Mouse (Mus musculus): ENCODE measurements around the gene Wnt3. TPM values are rescaled to one million over a fixed set of nuclear protein-coding genes. Genes with fewer than 3 reads are reported as not detected.

Gene Wnt3
- polyA plus RNA-seq (2016; fragmentation: Nextera tagmentation; extraction: Ambion mirVana): 6.9 and 7.8 TPM in 2 replicates

DNA sequence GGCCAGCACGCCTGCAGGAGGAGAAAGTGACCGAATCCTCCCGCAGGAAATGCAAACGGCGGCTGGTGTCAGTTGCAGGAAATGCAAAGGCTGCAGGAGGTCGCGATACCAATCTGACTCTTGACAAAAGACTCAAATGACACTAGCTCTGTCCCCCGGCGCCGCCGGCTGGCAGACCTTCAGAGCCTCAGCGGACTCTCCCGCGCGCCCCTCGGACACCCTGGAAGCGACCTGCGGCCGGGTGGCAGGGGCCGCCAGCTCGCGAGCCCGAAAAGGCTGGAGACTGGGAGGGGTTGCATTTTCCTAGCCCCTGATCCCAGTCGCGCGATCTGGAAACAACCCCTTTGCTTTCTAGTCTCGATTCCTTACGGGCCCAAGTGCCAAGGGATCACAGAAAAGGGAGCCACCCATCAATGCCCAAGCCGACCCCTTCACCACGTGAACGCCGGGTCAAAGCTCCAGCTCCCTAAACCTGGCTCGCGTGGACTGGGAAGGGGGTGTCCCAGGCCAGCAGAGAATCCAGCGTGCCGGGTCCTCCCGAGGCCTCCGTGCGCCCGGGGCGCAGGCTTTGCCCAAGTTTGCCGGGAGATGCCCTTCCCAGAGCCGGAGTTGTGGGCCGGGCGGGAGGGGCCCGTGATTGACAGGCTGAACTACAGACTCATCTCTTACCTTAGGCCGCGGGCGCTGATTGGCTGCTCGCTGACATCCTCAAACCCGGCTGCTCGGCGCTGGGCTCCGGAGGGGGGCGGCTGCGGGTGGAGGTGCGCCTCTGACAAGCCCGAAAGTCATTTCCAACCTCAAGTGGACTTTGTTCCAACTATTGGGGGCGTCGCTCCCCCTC lies at the start of gene Wnt3:
Gene Wnt3, plus strand, starts transcription at position 764 of the 841 bp plus-strand sequence.
- peak within 1 kb of the TSS; percentile 45 for H3K4me3 ChIP-seq
- peak within 1 kb of the TSS; percentile 88 for H3K4me2 ChIP-seq (replicated peaks)
- H3K27me3 ChIP-seq (replicated peaks): peaks cover 85% of the 10 kb centered on the region
- ATAC-seq (ENCODE audit: low FRiP score, low read depth): peak; percentile 70
- no peaks in the 10 kb centered on the region for H3K9me3 ChIP-seq
- no peak within 1 kb of the TSS for H3K27ac ChIP-seq
- peaks cover 62% of the 10 kb centered on the region for H3K4me1 ChIP-seq
- H3K36me3 ChIP-seq: no peaks in the 10 kb centered on the region
- 0% methylated on average over 60 of the region's 60 CpGs for WGBS
- H3K9ac ChIP-seq: peak within 1 kb of the TSS; percentile 30

DNA sequence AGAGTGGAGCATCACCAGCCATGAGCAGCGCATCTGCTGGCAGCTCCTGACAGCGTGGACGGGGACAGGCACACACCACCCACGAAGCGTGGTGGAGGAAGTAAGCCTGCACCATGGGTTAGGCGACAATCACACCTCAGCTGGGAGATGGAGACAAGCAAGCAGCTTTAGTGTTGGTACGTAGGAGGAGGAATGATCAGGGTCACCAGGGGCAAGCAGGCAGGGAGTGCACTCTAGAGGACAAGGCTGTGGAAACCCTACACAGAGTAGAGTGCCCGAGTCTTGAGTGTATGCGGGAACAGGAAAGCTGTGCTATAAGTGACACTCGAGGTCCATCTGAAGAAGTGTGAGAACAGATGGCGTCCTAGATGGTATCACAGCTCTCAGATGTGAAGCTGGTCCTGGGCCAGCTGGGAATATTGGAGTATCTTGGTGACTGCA lies 49.6 kb upstream of the Wnt3 start:
- H3K4me2 ChIP-seq (replicated peaks): no peak overlapping the region
- 80% methylated on average over 11 of the region's 11 CpGs for WGBS
- no peaks in the 10 kb centered on the region for H3K36me3 ChIP-seq
- H3K4me3 ChIP-seq: no peak overlapping the region
- 0 out of 2 replicates have a peak, but pooled peaks cover 3% of the 10 kb centered on the region for H3K4me1 ChIP-seq
- H3K9ac ChIP-seq: no peak overlapping the region
- H3K27ac ChIP-seq: no peak overlapping the region
- ATAC-seq (ENCODE audit: low FRiP score, low read depth): no peak
- no peaks in the 10 kb centered on the region for H3K9me3 ChIP-seq
- H3K27me3 ChIP-seq (replicated peaks): no peaks in the 10 kb centered on the region

DNA sequence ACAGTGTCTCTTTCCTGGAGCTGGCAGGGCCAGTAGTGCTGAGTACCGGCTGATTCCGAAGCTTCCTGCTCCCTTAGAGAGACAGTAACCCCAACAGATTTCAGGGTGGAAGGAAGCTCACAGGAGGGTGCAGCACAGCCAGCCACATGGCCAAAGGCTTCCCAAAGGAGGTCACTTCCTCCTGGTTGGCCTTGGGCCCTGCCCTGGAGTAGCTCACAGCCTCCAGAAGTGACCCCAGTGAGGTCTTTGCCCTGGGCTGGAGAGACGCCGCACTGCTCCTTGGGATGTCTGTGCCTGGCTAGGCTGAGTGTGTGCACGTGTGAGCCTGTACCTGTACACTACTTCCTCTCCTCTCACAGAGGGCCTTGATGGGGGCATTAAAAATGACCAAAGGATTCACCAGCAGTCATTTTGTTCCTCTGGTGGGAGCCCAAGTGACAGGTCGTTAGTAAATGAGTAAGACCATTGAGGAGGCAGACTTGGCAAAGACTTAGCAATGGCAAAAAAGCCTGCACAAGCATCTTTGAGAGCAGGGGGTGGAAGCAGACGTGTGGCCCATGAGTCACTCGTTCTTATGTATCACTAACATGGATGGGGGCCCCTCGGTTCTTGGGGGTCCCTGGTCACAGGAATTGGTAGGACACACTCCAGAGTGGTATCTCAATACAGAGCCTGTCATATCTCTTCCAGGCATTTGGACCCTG lies 44.5 kb upstream of the Wnt3 start:
- Histone ChIP-seq H3K36me3 (no peaks in the 10 kb centered on the region), H3K4me1 (no peaks in the 10 kb centered on the region), H3K27me3 (replicated peaks) (peaks cover 4% of the 10 kb centered on the region; the same call in 1 of the 2 replicates), H3K4me3 (no peak overlapping the region), H3K4me2 (replicated peaks) (no peak overlapping the region), H3K9me3 (no peaks in the 10 kb centered on the region), H3K27ac (no peak overlapping the region), H3K9ac (0 out of 2 replicates have a peak overlapping the region, but pooled peaks have one; percentile 17)
- 74% methylated on average over 9 of the region's 9 CpGs for WGBS
- no peak for ATAC-seq (ENCODE audit: low FRiP score, low read depth)

DNA sequence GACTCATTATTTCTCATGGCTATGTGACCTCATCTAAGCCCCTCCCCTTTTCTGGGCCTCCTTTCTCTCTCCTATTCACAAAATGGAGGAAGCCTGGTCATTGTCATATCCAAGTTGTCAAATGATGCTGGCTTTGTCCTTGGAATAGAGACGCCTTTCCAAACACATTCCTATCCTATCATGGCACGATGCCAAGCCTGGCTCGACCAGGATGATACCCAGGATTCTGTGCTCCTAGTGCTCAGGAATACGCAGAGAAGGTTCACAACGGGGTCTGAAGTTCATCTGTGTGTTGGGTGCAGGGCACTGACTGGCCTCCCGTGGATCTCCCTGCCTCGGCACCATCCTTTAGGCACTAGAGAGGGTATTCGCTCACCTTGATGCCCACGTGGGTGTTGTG lies 42.4 kb upstream of the Wnt3 start:
- H3K27me3 ChIP-seq (replicated peaks): peaks cover 4% of the 10 kb centered on the region; the same call in 1 of the 2 replicates
- 91% methylated on average over 9 of the region's 9 CpGs for WGBS
- H3K9ac ChIP-seq: no peak overlapping the region
- no peaks in the 10 kb centered on the region for H3K4me1 ChIP-seq
- H3K27ac ChIP-seq: no peak overlapping the region
- ATAC-seq (ENCODE audit: low FRiP score, low read depth): no peak
- no peaks in the 10 kb centered on the region for H3K9me3 ChIP-seq
- no peak overlapping the region for H3K4me3 ChIP-seq
- no peaks in the 10 kb centered on the region for H3K36me3 ChIP-seq
- no peak overlapping the region for H3K4me2 ChIP-seq (replicated peaks)

DNA sequence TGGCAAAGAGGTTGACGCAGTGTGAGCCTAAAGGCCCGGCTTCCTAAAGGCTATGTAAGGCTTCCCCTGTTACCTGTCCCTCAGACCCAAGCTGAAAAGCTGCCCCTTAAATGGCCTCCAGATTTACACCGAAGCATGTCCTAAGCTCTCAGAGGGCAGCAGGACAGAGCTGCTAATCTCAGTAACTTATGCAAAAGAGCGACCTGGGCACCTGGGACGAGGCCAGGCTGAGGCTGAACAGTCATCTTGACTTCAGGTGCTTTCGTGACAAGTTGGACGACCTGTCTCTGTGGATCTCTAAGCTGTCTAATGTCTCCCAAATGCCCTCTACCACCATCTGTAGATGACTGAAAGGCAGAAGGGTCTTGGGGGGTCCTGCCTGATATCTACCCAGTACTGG lies 41.6 kb upstream of the Wnt3 start:
- Histone ChIP-seq H3K4me2 (replicated peaks) (no peak overlapping the region), H3K27ac (no peak overlapping the region), H3K4me3 (no peak overlapping the region), H3K9me3 (no peaks in the 10 kb centered on the region), H3K9ac (no peak overlapping the region), H3K36me3 (no peaks in the 10 kb centered on the region), H3K27me3 (replicated peaks) (peaks cover 4% of the 10 kb centered on the region; the same call in 1 of the 2 replicates), H3K4me1 (no peaks in the 10 kb centered on the region)
- ATAC-seq (ENCODE audit: low FRiP score, low read depth): no peak
- WGBS: 90% methylated on average over 7 of the region's 7 CpGs

DNA sequence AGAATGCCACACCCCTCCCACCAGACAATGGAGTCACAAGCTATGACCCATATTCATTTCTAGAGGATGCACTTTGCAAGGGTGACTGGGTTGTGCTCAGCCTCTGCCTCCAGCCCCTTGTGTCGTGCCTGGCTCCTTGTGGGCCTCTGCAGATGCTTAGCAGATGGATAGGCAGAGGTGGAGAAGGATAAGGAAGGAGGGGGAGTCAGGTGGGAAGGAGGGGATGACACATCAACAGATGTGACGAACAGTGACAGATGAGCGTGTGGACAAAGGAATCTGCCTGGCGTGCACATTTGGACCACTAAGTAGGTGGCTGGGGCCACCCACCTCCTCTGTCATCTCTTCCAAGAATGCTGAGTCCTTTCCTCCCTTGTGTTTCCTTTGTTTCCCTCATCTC lies 40.9 kb upstream of the Wnt3 start:
- Histone ChIP-seq H3K9me3 (no peaks in the 10 kb centered on the region), H3K27ac (no peak overlapping the region), H3K27me3 (replicated peaks) (peaks cover 4% of the 10 kb centered on the region; the same call in 1 of the 2 replicates), H3K4me2 (replicated peaks) (no peak overlapping the region), H3K4me1 (no peaks in the 10 kb centered on the region), H3K9ac (no peak overlapping the region), H3K36me3 (no peaks in the 10 kb centered on the region), H3K4me3 (no peak overlapping the region)
- WGBS: 67% methylated on average over 4 of the region's 4 CpGs
- no peak for ATAC-seq (ENCODE audit: low FRiP score, low read depth)

DNA sequence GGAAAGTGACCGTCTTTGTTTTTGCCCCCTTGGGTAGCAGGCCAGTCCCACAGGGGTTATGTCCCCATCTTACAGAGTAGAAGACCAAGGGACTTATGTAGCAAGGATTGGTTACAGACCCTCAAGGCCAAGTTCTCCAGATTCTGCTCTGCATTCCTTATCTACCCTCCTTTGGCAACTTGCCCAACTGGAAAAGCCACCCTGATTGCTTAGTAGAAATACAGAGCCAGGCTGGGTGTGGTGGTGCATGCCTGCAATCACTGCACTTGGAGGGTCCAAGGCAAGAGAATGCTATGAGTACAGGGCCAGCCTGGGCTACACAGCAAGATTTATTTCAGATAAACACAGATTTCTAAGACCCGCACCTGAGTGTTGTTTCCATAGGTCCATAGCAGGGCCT lies 40.0 kb upstream of the Wnt3 start:
- H3K4me3 ChIP-seq: no peak overlapping the region
- H3K4me1 ChIP-seq: no peaks in the 10 kb centered on the region
- H3K27ac ChIP-seq: no peak overlapping the region
- H3K36me3 ChIP-seq: no peaks in the 10 kb centered on the region
- H3K9ac ChIP-seq: no peak overlapping the region
- no peak overlapping the region for H3K4me2 ChIP-seq (replicated peaks)
- H3K27me3 ChIP-seq (replicated peaks): peaks cover 4% of the 10 kb centered on the region; the same call in 1 of the 2 replicates
- no peaks in the 10 kb centered on the region for H3K9me3 ChIP-seq
- no peak for ATAC-seq (ENCODE audit: low FRiP score, low read depth)
- WGBS: 90% methylated on average over 2 of the region's 2 CpGs

DNA sequence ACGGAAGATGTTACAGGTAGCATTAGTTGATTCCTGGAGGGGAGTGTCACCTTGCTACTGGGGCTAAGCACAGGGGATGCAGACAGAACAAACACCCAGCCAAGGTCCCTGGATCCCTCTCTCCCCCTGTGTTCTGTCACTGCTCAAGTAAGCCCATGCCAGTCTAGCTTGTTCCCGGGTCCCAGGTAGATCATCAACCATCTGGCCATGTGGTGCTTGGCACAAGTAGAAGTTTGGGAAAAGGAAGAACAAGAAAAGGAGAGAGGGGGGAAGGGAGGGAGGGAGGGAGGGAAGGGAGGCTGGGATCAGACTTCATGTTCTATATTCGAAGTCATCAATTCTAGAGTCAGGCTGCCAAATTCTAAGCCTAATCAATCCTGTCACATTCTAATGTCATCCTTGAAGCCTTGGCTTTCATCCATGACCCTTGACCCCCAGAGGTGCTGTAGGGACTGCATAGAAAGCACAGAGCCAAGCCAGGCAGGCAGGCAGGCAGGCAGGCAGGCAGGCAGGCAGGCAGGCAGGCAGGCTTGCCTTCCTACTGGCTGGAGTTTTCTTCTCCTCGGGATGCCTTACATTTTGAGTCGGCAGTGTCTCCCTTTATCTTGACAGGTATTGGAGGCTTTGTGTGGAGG lies 39.4 kb upstream of the Wnt3 start:
- ATAC-seq (ENCODE audit: low FRiP score, low read depth): no peak
- Histone ChIP-seq H3K4me2 (replicated peaks) (no peak overlapping the region), H3K27ac (no peak overlapping the region), H3K9me3 (no peaks in the 10 kb centered on the region), H3K4me3 (no peak overlapping the region), H3K27me3 (replicated peaks) (peaks cover 4% of the 10 kb centered on the region; the same call in 1 of the 2 replicates), H3K36me3 (no peaks in the 10 kb centered on the region), H3K9ac (no peak overlapping the region), H3K4me1 (no peaks in the 10 kb centered on the region)
- 75% methylated on average over 5 of the region's 5 CpGs for WGBS

DNA sequence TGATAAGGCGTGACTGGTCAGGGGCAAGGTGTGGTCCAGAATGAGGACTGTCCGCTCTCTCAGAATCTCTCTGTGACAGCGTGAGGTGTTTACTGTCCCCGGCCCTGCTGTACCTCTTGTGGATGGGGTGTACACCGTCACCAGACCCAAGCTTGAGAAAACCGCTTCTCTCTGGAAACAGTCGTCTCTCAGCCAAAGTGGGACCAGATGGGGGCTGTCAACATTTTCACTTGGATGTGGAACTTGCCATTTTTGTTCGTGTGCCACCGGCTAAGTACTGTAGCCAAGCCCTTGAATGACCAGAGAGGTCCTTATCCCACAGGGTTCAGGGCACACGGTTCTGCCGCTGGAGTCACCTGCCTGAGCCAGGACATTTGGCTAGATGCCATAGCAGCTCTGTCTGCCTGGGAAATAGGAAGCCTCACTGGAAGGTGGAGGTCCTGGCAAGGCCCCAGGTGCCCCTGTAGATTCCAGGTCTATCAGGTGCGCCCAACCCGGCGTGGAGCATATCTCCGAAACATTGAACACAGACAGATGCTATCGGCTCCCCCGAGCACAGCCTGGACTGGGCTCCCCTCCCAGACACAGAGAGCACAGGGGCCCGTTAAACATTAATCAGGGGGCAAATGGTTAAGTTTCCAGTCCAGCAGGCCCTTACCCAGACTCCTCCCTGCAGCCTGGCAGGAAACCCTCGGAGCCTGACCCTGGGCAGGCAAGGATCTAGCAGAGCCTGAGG lies 38.7 kb upstream of the Wnt3 start:
- Histone ChIP-seq H3K4me3 (no peak overlapping the region), H3K9me3 (no peaks in the 10 kb centered on the region), H3K36me3 (no peaks in the 10 kb centered on the region), H3K4me1 (no peaks in the 10 kb centered on the region), H3K27me3 (replicated peaks) (peaks cover 4% of the 10 kb centered on the region; the same call in 1 of the 2 replicates), H3K4me2 (replicated peaks) (no peak overlapping the region), H3K27ac (no peak overlapping the region), H3K9ac (no peak overlapping the region)
- 77% methylated on average over 19 of the region's 19 CpGs for WGBS
- no peak for ATAC-seq (ENCODE audit: low FRiP score, low read depth)

DNA sequence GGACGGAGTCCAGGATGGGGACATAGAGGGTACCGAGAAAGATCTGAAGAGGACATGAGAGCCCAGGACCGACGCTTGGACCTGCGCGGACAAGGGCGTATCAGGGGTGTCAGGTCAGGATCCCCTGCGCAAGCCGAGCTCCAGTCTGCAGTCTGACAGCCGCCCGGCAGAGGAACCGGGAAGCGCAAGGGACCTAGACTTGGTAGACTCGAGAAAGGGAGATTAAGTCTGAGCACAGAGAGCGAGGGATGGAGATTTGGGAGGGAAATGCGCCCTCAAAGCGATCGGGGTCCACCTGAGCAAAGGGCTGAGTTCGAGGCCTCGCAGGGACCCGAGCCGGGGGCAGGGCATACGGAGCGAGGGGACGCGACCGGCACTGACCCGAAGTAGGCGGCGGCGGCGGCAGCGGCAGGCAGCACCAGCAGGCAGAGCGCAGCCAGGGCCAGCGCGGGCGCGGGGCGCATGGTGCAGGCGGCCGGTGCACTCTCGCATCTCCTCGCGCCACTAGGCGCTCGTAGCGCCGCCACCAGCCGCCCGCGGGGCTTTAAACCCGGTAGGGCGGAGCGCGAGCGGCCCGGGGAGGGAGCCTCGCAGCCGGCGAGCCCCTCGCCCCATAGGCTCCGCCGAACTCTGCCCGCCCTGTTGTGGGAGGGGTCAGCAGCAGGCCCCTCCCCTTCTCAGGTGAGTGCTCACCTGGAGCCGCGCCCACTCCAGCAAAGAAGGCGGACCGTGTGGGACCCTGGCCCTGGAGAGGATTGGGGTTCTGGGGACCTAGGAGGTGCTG lies 24.5 kb upstream of the Wnt3 start, which contains the start of gene Wnt9b:
Gene Wnt9b, minus strand, starts transcription at position 516 of the 784 bp plus-strand sequence.
- WGBS: under 1% methylated on average over 68 of the region's 68 CpGs
- peak within 1 kb of the TSS; percentile 44 for H3K9ac ChIP-seq
- peaks cover 68% of the 10 kb centered on the region for H3K27me3 ChIP-seq (replicated peaks)
- no peak within 1 kb of the TSS for H3K27ac ChIP-seq
- ATAC-seq (ENCODE audit: low FRiP score, low read depth): no peak
- peak within 1 kb of the TSS; percentile 42 for H3K4me3 ChIP-seq
- peak within 1 kb of the TSS; percentile 87 for H3K4me2 ChIP-seq (replicated peaks)
- no peaks in the 10 kb centered on the region for H3K9me3 ChIP-seq
- H3K36me3 ChIP-seq: no peaks in the 10 kb centered on the region
- peaks cover 11% of the 10 kb centered on the region for H3K4me1 ChIP-seq

DNA sequence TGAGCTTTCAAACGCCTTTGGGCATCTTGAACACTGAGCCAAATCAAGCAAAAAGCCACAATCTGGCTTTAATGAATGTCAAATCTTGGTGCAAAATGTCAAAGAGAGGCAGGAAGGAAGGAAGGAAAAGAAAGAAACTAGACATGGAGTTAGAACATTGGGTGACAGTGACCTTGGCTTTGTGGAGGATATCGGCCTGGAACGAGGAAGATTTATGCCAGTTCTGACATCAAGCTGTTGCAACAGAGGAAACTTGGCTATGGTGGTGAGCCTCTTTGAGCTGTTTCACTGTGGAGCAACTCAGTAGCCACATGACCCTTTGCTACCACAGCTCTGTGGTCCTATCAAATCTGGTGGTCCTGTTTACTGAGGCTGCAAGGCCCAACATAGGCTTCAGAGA lies 23.3 kb upstream of the Wnt3 start:
- H3K4me3 ChIP-seq: no peak overlapping the region
- ATAC-seq (ENCODE audit: low FRiP score, low read depth): no peak
- H3K27me3 ChIP-seq (replicated peaks): peaks cover 68% of the 10 kb centered on the region
- no peaks in the 10 kb centered on the region for H3K36me3 ChIP-seq
- no peaks in the 10 kb centered on the region for H3K9me3 ChIP-seq
- WGBS: 56% methylated on average over 3 of the region's 3 CpGs
- H3K4me2 ChIP-seq (replicated peaks): no peak overlapping the region
- H3K4me1 ChIP-seq: peaks cover 11% of the 10 kb centered on the region
- H3K27ac ChIP-seq: no peak overlapping the region
- H3K9ac ChIP-seq: no peak overlapping the region

Measured in neural tube, embryonic 12.5 days (tissue).